Comparison of ENCODE assay signal across 9 mouse cellular contexts in the genomic region with DNA sequence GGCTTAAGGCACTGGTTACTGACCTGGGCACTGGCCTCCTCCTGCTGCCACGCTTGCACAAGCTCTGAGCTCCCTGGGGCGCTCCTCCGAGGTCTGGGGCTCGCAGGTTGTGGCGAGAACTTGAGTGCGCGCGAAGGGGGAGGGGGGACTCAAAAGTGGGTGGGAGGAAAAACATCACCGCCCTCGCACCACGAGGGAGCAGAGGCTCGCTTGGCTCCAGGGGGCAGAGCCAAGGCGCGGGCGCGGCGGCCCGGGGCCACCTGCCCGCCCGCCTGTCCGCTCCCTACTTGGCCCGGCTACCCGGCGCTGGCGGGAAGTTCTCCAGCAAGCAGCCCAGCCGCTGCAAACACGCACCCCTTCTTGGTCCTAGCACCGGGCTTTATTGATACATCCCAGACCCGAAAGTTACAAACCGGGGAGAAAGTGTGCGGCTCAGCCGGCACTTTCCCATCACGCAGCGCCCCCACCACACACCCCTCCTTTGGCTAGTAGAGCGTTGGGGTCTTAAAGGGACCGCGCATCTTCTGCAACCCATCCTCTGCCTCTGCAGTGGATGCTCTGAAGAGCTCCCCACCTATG. TPM values are rescaled to one million over a fixed set of nuclear protein-coding genes. Genes with fewer than 3 reads are reported as not detected.
A peak's percentile ranks its signal among the peaks of the same experiment; 100 is the strongest.
DNase-seq lines count a peak whose midpoint lies in the region; ATAC-seq and TF ChIP-seq lines count a peak whose summit lies in the region.
"Had no signal": no experiment of that assay in that cellular context is flagged by ENCODE, and none has a peak within 500 bp of the region (broad histone marks: within the 10 kb centered on the region; RNA-seq: fewer than 3 reads in every experiment).

A gene (minus strand): TSS at position 472 of the 579 bp plus-strand sequence.

- H3K27ac ChIP-seq in brown adipose tissue, adult 24 weeks (replicated peaks; ENCODE audit: low read depth, low read length): no peak within 1 kb of the TSS
- H3K27ac ChIP-seq in kidney, embryonic 14.5 days (ENCODE audit: low read depth, low read length): no peak within 1 kb of the TSS
- no peak within 1 kb of the TSS for H3K27ac ChIP-seq in liver, postnatal 0 days (ENCODE audit: low read depth)

- ATAC-seq in kidney, embryonic 14.5 days (ENCODE audit: low FRiP score, low TSS enrichment): peak; percentile 86
- ATAC-seq in liver, postnatal 0 days: no peak
- no peak for ATAC-seq in megakaryocyte, adult 5-6 weeks (ENCODE audit: poor library complexity, severe bottlenecking)

- peak within 1 kb of the TSS; percentile 54 for H3K4me2 ChIP-seq in kidney, embryonic 14.5 days (replicated peaks; ENCODE audit: low read depth, low read length)
- H3K4me2 ChIP-seq in liver, postnatal 0 days (ENCODE audit: low read depth, low read length): peak within 1 kb of the TSS; percentile 35

- intact Hi-C loops in heart, postnatal 36 days (cut with DNase I): no loop called here

- H3K9me3 ChIP-seq in kidney, embryonic 14.5 days (ENCODE audit: control insufficient read depth, low read length): no peaks in the 10 kb centered on the region
- no peaks in the 10 kb centered on the region for H3K9me3 ChIP-seq in liver, postnatal 0 days (ENCODE audit: low read length)

- H3K27me3 ChIP-seq in kidney, embryonic 14.5 days (ENCODE audit: control insufficient read depth, insufficient read depth, low read length): peaks cover 7% of the 10 kb centered on the region
- 0 out of 2 replicates have a peak, but pooled peaks cover 12% of the 10 kb centered on the region for H3K27me3 ChIP-seq in liver, postnatal 0 days (ENCODE audit: insufficient read depth, low read length)

- no peaks in the 10 kb centered on the region for H3K4me1 ChIP-seq in brown adipose tissue, adult 24 weeks (ENCODE audit: control insufficient read depth, insufficient read depth, insufficient read length, low read length)
- H3K4me1 ChIP-seq in kidney, embryonic 14.5 days (ENCODE audit: control insufficient read depth, insufficient read depth, low read length): no peaks in the 10 kb centered on the region
- H3K4me1 ChIP-seq in liver, postnatal 0 days (ENCODE audit: insufficient read depth): no peaks in the 10 kb centered on the region

- no peak for TF ChIP-seq CTCF in liver, postnatal 0 days (IDR thresholded peaks at IDR 0.05; ENCODE audit: low read depth)

- TF ChIP-seq EP300 in liver, postnatal 0 days (IDR thresholded peaks at IDR 0.05; ENCODE audit: low read depth): no peak

- DNase-seq in heart, adult 11 months: peak; percentile 77
- DNase-seq in heart, postnatal 36 days: no peak
- peak; percentile 7 for DNase-seq in gastrocnemius, postnatal 25 days
- peak; percentile 12 for DNase-seq in liver, postnatal 0 days
- DNase-seq in retina, embryonic 14.5 days (ENCODE audit: low spot score): peak; percentile 34

- WGBS in kidney, embryonic 14.5 days: 22% methylated on average over 33 of the region's 37 CpGs
- 21% methylated on average over 17 of the region's 37 CpGs for WGBS in liver, postnatal 0 days (ENCODE audit: insufficient replicate concordance)

- no peaks in the 10 kb centered on the region for H3K36me3 ChIP-seq in kidney, embryonic 14.5 days (ENCODE audit: control insufficient read depth, insufficient read depth, low read length)
- no peaks in the 10 kb centered on the region for H3K36me3 ChIP-seq in liver, postnatal 0 days (replicated peaks; ENCODE audit: insufficient read depth, low read length)

- peak within 1 kb of the TSS; percentile 38 for H3K4me3 ChIP-seq in brown adipose tissue, adult 24 weeks (ENCODE audit: insufficient read depth, low read depth, low read length)
- H3K4me3 ChIP-seq in kidney, embryonic 14.5 days (ENCODE audit: low read length): peak within 1 kb of the TSS; percentile 36
- no peak within 1 kb of the TSS for H3K4me3 ChIP-seq in liver, postnatal 0 days (ENCODE audit: low read depth, low read length)

- peak within 1 kb of the TSS; percentile 45; the same call in 1 of the 2 replicates for H3K9ac ChIP-seq in kidney, embryonic 14.5 days (ENCODE audit: low read depth, low read length)
- H3K9ac ChIP-seq in liver, postnatal 0 days (replicated peaks): no peak within 1 kb of the TSS

RNA-seq across cellular contexts. Expression of the gene that starts here (rescaled TPM):
- 1 to 10 TPM; 2.2 to 2.5 TPM for total RNA-seq in heart, postnatal 36 days (2021)
- polyA plus RNA-seq in brown adipose tissue, adult 24 weeks (2012; ENCODE audit: insufficient read depth, insufficient read length, missing spikeins): 4.3 and 8.6 TPM in 2 replicates
- total RNA-seq in gastrocnemius, postnatal 25 days (2021): 1 to 10 TPM; 2.7 to 4.4 TPM
- 1.6 and 2.6 TPM in 2 replicates for polyA plus RNA-seq in kidney, embryonic 14.5 days (2014; fragmentation: Nextera tagmentation; extraction: Ambion mirVana)
- polyA plus RNA-seq in liver, postnatal 0 days (2015; fragmentation: Nextera tagmentation; extraction: Ambion mirVana): 0.27 and 0.66 TPM in 2 replicates
- 0.23 and 0.85 TPM in 2 replicates for total RNA-seq in megakaryocyte, adult 5-6 weeks (2015)
- 1.1 and 1.4 TPM in 2 replicates for total RNA-seq in megakaryocyte, adult 5-6 weeks (2017)
- total RNA-seq: MEL had no signal

Comparison
In these comparisons a context has a peak if more than half of its experiments do, and no peak if none do; other contexts are left out.
1. DNase-seq: peak in heart, adult 11 months (single experiment), gastrocnemius, postnatal 25 days (single experiment) and retina, embryonic 14.5 days (single experiment); none in heart, postnatal 36 days (0 of 2).
2. Peak in DNase-seq and H3K4me2 ChIP-seq in liver, postnatal 0 days; RNA of the gene not detected or under 1 TPM.